Mouse (Mus musculus): Measurements from ENCODE around the gene Ctnna3. TPM values are rescaled to one million over a fixed set of nuclear protein-coding genes. Genes with fewer than 3 reads are reported as not detected.
"Not testable (repeated sequence)": the region's sequence is repeated elsewhere in the genome, so short reads cannot be mapped to it uniquely, and the experiment has no call there.

Ctnna3 gene
- polyA plus RNA-seq, 1 experiment from 2014 or later = 0.35 TPM

GRCm38 (mm10) chr10:63396963-63397362, 32.9 kb upstream of the Ctnna3 start:
- no peak for ATAC-seq (replicated peaks; ENCODE audit: insufficient number of reproducible peaks, low FRiP score, low TSS enrichment, low read depth)
- no peaks in the 10 kb centered on the region for H3K9me3 ChIP-seq (replicated peaks; ENCODE audit: control insufficient read depth, low read length)
- H3K4me2 ChIP-seq (ENCODE audit: low read depth, low read length) = no peak overlapping the region
- DNase-seq (ENCODE audit: low spot score) = no peak
- no peaks in the 10 kb centered on the region for H3K27me3 ChIP-seq (ENCODE audit: control insufficient read depth, insufficient read depth, low read length)
- no peak overlapping the region for H3K9ac ChIP-seq (replicated peaks; ENCODE audit: low read length)
- 88% methylated on average over 10 of the region's 10 CpGs for WGBS
- H3K4me1 ChIP-seq (ENCODE audit: control insufficient read depth, insufficient read depth, low read length) = no peaks in the 10 kb centered on the region
- H3K4me3 ChIP-seq (ENCODE audit: low read depth, low read length) = no peak overlapping the region
- H3K36me3 ChIP-seq (replicated peaks; ENCODE audit: control insufficient read depth, insufficient read depth, low read depth, low read length) = no peaks in the 10 kb centered on the region
- H3K27ac ChIP-seq (replicated peaks; ENCODE audit: low read depth, low read length) = no peak overlapping the region

GRCm38 (mm10) chr10:63402731-63403504, 27.0 kb upstream of the Ctnna3 start:
- Histone ChIP-seq H3K27me3 (ENCODE audit: control insufficient read depth, insufficient read depth, low read length) (no peaks in the 10 kb centered on the region), H3K36me3 (replicated peaks; ENCODE audit: control insufficient read depth, insufficient read depth, low read depth, low read length) (no peaks in the 10 kb centered on the region), H3K9me3 (replicated peaks; ENCODE audit: control insufficient read depth, low read length) (no peaks in the 10 kb centered on the region), H3K27ac (replicated peaks; ENCODE audit: low read depth, low read length) (no peak overlapping the region), H3K4me1 (ENCODE audit: control insufficient read depth, insufficient read depth, low read length) (no peaks in the 10 kb centered on the region), H3K9ac (replicated peaks; ENCODE audit: low read length) (no peak overlapping the region), H3K4me2 (ENCODE audit: low read depth, low read length) (no peak overlapping the region), H3K4me3 (ENCODE audit: low read depth, low read length) (no peak overlapping the region)
- no peak for DNase-seq (ENCODE audit: low spot score)
- no peak for ATAC-seq (replicated peaks; ENCODE audit: insufficient number of reproducible peaks, low FRiP score, low TSS enrichment, low read depth)
- 82% methylated on average over 5 of the region's 5 CpGs for WGBS

- no peak overlapping the region for H3K9ac ChIP-seq (replicated peaks; ENCODE audit: low read length)
- no peak overlapping the region for H3K4me2 ChIP-seq (ENCODE audit: low read depth, low read length)
- no peak for ATAC-seq (replicated peaks; ENCODE audit: insufficient number of reproducible peaks, low FRiP score, low TSS enrichment, low read depth)
- no peak overlapping the region for H3K27ac ChIP-seq (replicated peaks; ENCODE audit: low read depth, low read length)
- H3K4me3 ChIP-seq (ENCODE audit: low read depth, low read length) = no peak overlapping the region
- H3K4me1 ChIP-seq (ENCODE audit: control insufficient read depth, insufficient read depth, low read length) = no peaks in the 10 kb centered on the region
- WGBS = 76% methylated on average over 2 of the region's 2 CpGs
- no peak for DNase-seq (ENCODE audit: low spot score)
- no peaks in the 10 kb centered on the region for H3K27me3 ChIP-seq (ENCODE audit: control insufficient read depth, insufficient read depth, low read length)
- H3K9me3 ChIP-seq (replicated peaks; ENCODE audit: control insufficient read depth, low read length) = no peaks in the 10 kb centered on the region
- no peaks in the 10 kb centered on the region for H3K36me3 ChIP-seq (replicated peaks; ENCODE audit: control insufficient read depth, insufficient read depth, low read depth, low read length)
Observed at GRCm38 (mm10) chr10:63403636-63404035, 26.3 kb upstream of the Ctnna3 start.

- H3K9me3 ChIP-seq (replicated peaks; ENCODE audit: control insufficient read depth, low read length) = no peaks in the 10 kb centered on the region
- DNase-seq (ENCODE audit: low spot score) (no peak), ATAC-seq (replicated peaks; ENCODE audit: insufficient number of reproducible peaks, low FRiP score, low TSS enrichment, low read depth) (no peak)
- H3K4me3 ChIP-seq (ENCODE audit: low read depth, low read length) = no peak overlapping the region
- H3K27me3 ChIP-seq (ENCODE audit: control insufficient read depth, insufficient read depth, low read length) = no peaks in the 10 kb centered on the region
- 66% methylated on average over 16 of the region's 16 CpGs for WGBS
- no peak overlapping the region for H3K4me2 ChIP-seq (ENCODE audit: low read depth, low read length)
- no peak overlapping the region for H3K27ac ChIP-seq (replicated peaks; ENCODE audit: low read depth, low read length)
- H3K4me1 ChIP-seq (ENCODE audit: control insufficient read depth, insufficient read depth, low read length) = no peaks in the 10 kb centered on the region
- H3K36me3 ChIP-seq (replicated peaks; ENCODE audit: control insufficient read depth, insufficient read depth, low read depth, low read length) = no peaks in the 10 kb centered on the region
- no peak overlapping the region for H3K9ac ChIP-seq (replicated peaks; ENCODE audit: low read length)
Observed at GRCm38 (mm10) chr10:63410162-63410956, 19.5 kb upstream of the Ctnna3 start.

GRCm38 (mm10) chr10:63411674-63412073, 18.2 kb upstream of the Ctnna3 start:
- not testable (repeated sequence) for H3K27ac ChIP-seq (replicated peaks; ENCODE audit: low read depth, low read length); H3K9me3 ChIP-seq (replicated peaks; ENCODE audit: control insufficient read depth, low read length); H3K4me3 ChIP-seq (ENCODE audit: low read depth, low read length); ATAC-seq (replicated peaks; ENCODE audit: insufficient number of reproducible peaks, low FRiP score, low TSS enrichment, low read depth); H3K4me1 ChIP-seq (ENCODE audit: control insufficient read depth, insufficient read depth, low read length); H3K36me3 ChIP-seq (replicated peaks; ENCODE audit: control insufficient read depth, insufficient read depth, low read depth, low read length); H3K9ac ChIP-seq (replicated peaks; ENCODE audit: low read length); DNase-seq (ENCODE audit: low spot score); H3K4me2 ChIP-seq (ENCODE audit: low read depth, low read length); H3K27me3 ChIP-seq (ENCODE audit: control insufficient read depth, insufficient read depth, low read length)
- WGBS = 89% methylated on average over 5 of the region's 7 CpGs

- no peak for ATAC-seq (replicated peaks; ENCODE audit: insufficient number of reproducible peaks, low FRiP score, low TSS enrichment, low read depth)
Observed at GRCm38 (mm10) chr10:63412756-63413155, 17.1 kb upstream of the Ctnna3 start.

GRCm38 (mm10) chr10:63415287-63415686, 14.6 kb upstream of the Ctnna3 start:
- no peaks in the 10 kb centered on the region for H3K9me3 ChIP-seq (replicated peaks; ENCODE audit: control insufficient read depth, low read length)
- no peak overlapping the region for H3K4me3 ChIP-seq (ENCODE audit: low read depth, low read length)
- ATAC-seq (replicated peaks; ENCODE audit: insufficient number of reproducible peaks, low FRiP score, low TSS enrichment, low read depth) = no peak
- no peaks in the 10 kb centered on the region for H3K4me1 ChIP-seq (ENCODE audit: control insufficient read depth, insufficient read depth, low read length)
- no peaks in the 10 kb centered on the region for H3K36me3 ChIP-seq (replicated peaks; ENCODE audit: control insufficient read depth, insufficient read depth, low read depth, low read length)
- H3K27ac ChIP-seq (replicated peaks; ENCODE audit: low read depth, low read length) = no peak overlapping the region
- no peak overlapping the region for H3K4me2 ChIP-seq (ENCODE audit: low read depth, low read length)
- no peak for DNase-seq (ENCODE audit: low spot score)
- 81% methylated on average over 7 of the region's 7 CpGs for WGBS
- no peaks in the 10 kb centered on the region for H3K27me3 ChIP-seq (ENCODE audit: control insufficient read depth, insufficient read depth, low read length)
- H3K9ac ChIP-seq (replicated peaks; ENCODE audit: low read length) = no peak overlapping the region

More at GRCm38 (mm10) chr10:63412756-63413155, 17.1 kb upstream of the Ctnna3 start:
- Histone ChIP-seq H3K9me3 (replicated peaks; ENCODE audit: control insufficient read depth, low read length) (no peaks in the 10 kb centered on the region), H3K27ac (replicated peaks; ENCODE audit: low read depth, low read length) (no peak overlapping the region), H3K4me2 (ENCODE audit: low read depth, low read length) (no peak overlapping the region), H3K4me3 (ENCODE audit: low read depth, low read length) (no peak overlapping the region), H3K36me3 (replicated peaks; ENCODE audit: control insufficient read depth, insufficient read depth, low read depth, low read length) (no peaks in the 10 kb centered on the region), H3K9ac (replicated peaks; ENCODE audit: low read length) (no peak overlapping the region), H3K4me1 (ENCODE audit: control insufficient read depth, insufficient read depth, low read length) (no peaks in the 10 kb centered on the region), H3K27me3 (ENCODE audit: control insufficient read depth, insufficient read depth, low read length) (no peaks in the 10 kb centered on the region)
- DNase-seq (ENCODE audit: low spot score) = no peak
- 86% methylated on average over 17 of the region's 17 CpGs for WGBS

GRCm38 (mm10) chr10:63415850-63416249, 14.0 kb upstream of the Ctnna3 start:
- H3K36me3 ChIP-seq (replicated peaks; ENCODE audit: control insufficient read depth, insufficient read depth, low read depth, low read length) = no peaks in the 10 kb centered on the region
- H3K4me1 ChIP-seq (ENCODE audit: control insufficient read depth, insufficient read depth, low read length) = no peaks in the 10 kb centered on the region
- H3K4me3 ChIP-seq (ENCODE audit: low read depth, low read length) = no peak overlapping the region
- DNase-seq (ENCODE audit: low spot score) (no peak), ATAC-seq (replicated peaks; ENCODE audit: insufficient number of reproducible peaks, low FRiP score, low TSS enrichment, low read depth) (no peak)
- H3K27me3 ChIP-seq (ENCODE audit: control insufficient read depth, insufficient read depth, low read length) = no peaks in the 10 kb centered on the region
- H3K9ac ChIP-seq (replicated peaks; ENCODE audit: low read length) = no peak overlapping the region
- no peaks in the 10 kb centered on the region for H3K9me3 ChIP-seq (replicated peaks; ENCODE audit: control insufficient read depth, low read length)
- H3K27ac ChIP-seq (replicated peaks; ENCODE audit: low read depth, low read length) = no peak overlapping the region
- WGBS = 69% methylated on average over 7 of the region's 7 CpGs
- H3K4me2 ChIP-seq (ENCODE audit: low read depth, low read length) = no peak overlapping the region
